Mouse (Mus musculus): Measurements from ENCODE around the gene Hsd17b11.

Gene Hsd17b11

DNA sequence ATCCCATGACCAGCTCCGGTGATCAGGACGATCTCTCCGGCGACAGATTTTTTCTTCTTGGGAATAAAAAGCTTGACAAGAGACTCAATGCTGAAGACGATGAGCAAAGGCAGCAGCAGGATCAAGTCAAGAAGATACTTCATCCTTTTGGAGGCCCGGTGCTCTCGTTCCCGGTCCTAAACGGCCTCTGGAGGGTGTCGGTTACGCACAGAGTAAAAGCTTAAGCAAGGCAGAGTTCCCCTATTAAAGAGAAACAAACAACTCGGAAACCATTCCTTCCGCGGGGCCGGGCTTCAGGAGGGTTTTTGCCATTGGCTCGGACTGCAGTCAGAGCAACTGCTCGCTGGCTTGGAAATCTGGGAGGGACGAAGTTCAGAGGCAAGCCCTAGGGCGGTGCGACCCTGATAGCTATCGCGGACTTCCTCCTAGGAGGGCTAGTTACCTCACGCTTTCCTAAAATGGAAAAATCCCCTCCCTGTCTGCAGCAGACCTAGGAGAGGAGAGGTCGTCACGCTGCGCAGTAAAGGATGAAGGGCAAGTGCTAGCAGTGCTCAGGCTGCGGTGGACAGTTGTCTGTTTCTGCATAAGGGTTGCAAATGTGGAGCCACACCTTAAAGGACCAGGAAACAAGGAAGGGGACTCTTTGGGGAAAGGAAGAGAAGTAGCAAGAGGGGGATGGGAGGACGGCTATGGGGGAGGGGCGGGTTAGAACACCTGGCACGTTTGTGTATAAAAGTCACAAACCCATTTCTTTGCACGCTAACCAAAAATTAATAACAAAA, at the start of gene Hsd17b11:
TSS of gene Hsd17b11 (minus strand) at position 323 of the 782 bp plus-strand sequence.
- peak; percentile 71 for DNase-seq

DNA sequence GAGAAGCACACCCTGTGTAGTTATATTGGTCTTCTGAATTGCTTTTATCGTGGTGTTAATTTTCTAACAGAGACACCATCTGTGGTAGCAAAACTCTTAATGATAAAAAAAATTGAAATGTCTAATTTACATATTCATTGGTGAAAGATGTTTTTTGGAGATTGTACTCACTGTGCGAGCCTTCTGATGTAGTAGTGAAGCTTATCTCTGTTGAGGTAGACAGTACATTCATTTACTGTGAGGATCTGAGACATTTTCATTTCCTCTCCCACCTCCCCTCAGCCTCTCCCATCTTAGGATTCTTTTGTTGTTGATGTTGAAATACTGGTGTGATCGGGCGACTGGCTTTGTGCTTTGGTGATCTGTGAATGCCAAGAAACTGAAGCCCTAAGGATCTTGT, 49.3 kb upstream of the Hsd17b11 start:
- no peak for DNase-seq

DNA sequence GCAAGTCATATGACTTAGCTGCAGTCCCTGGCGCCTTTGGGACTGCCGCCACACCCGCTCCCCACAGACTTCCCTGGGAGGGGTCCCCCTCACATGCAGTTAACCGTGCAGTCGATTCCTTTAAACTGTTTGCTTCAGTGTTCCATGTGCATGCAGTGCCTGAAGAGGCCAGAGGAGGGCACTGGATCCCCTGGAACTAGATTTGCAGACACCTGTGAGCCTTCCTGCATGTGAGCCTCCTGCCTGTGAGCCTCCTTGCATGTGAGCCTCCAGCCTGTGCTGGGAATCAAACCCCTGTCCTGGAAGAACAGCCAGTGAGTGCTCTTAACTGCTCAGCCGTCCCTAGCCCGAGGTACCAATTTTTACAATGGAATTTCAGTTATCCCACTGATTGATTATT, 47.0 kb upstream of the Hsd17b11 start:
- no peak for DNase-seq

DNA sequence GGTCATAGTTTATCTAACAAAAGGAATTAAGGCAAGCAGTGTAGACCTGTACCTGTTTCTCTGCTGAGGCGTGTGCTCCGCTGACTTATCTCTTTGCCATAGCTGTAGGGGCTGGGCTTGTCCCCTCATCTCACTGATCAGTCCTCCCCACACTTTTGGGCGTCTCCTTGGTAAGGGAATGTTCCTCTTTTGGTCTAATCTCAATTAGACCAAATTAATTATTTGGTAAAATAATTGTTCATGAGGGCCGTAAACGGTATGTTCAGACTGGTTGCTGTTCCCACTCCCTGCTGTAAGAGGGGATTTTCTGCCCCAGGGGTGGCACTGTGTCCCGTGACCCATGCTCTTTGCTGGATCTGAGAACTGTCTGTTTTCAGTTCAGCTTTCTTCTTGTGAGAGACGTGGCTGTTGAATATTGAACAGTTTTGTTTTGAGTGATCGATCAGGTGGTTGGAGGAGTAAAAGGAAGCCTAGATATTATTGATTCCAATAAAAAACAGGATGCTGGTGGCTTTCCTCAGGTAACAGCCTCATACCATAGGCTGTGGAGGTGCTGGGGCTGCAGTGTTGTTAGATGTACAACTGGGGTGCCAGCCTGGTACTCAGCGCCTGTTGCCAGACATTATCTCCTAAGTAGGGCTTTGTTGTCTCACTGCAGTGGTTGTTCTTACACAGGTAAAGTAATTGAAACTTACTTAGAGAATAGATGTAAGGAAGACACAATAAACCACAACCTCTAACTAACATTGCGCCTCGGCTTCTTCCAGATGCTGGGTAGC, 41.2 kb upstream of the Hsd17b11 start:
- no peak for DNase-seq

DNA sequence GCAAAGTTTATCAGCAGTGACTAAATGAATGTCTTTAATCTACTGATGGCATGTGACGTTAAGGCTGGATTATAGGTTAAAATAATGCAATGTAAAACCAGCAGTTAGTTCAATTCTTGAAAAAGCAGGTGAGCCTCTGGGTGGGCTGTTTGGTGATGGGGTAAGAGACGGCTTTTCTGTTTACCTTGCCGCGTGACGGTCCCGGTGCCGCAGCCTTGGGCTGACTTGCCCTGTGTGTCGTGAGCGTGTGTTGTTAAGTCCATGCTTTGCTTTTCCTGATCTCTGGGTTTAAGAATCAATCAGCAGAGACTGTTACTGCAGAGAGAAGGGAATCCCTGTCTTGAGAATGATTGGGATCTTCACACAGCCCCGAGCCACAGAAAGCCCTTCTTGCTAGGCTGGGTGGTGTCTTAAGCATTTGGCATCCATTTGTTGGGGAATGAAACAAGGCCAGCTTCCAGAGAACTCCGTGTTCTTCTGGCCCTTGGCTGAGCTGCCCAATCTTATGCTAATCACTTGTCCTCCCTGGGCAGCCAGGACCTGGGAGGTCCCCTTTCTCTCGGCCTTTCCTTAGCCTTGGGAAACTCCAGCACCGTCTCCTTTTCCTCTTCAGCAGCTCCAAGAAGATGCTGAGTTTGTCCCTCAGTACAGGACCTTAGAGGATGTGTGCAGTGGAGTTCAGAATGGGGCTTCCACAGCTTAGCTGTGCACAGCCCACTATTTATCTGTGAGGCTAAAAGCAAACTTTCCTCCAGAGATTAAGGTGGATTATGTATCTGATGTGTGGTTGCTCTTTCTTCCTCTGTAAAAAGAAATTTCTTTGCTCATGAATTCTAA, 40.4 kb upstream of the Hsd17b11 start:
- no peak for DNase-seq

DNA sequence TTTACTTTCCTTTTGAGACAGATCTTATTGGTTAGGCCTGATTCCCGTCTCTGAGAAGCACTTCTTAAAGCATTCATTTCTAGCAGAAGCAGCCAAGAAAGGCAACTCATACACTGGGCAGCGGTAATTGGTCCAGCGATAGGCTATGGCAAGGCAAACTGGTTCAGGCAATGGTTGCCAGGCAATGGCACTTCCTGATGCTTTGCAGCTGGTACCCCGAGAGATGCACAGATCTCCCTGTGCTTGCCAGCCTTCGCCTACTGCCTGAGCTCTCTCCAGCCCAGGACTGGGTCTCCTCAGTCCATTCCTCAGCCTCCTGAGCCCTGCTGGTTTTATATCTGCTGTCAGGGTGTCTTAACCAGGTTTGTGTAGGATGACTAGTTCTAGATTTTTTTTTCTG, 38.7 kb upstream of the Hsd17b11 start:
- DNase-seq: no peak

DNA sequence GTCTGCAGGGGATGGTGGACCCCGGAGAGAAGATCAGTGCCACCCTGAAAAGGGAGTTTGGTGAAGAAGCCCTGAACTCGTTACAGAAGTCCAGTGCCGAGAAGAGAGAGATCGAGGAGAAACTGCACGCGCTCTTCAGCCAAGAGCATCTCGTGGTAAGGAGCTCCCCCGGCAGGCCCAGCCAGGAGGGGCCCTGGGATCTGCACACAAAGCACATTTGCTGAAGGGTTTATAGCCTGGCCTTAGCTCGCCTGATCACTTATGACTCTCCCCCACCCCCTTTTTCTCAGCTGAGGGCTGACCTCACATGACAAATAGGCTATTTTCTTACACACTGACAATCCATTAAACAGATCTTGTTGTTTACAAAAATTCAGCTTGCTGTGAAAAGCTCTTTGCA, 37.9 kb upstream of the Hsd17b11 start:
- no peak for DNase-seq

DNA sequence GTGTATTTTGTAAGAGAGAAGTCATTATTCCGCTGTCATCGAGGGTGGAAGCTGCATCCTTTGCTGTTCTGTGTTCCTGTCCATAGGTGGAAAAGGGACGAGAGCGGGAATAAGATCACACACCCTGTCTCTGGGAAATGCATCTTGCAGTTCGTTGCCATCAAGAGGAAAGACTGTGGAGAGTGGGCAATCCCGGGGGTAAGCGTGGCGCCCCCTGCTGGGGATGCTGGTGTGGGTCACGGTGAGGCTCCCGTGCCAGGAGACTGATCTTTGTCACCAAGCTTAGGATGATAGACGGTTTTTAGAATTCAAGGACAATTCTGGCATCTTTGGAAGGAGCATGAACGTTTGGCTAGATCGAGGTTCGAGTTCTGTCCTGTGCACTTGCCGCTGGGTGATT, 36.3 kb upstream of the Hsd17b11 start:
- no peak for DNase-seq

DNA sequence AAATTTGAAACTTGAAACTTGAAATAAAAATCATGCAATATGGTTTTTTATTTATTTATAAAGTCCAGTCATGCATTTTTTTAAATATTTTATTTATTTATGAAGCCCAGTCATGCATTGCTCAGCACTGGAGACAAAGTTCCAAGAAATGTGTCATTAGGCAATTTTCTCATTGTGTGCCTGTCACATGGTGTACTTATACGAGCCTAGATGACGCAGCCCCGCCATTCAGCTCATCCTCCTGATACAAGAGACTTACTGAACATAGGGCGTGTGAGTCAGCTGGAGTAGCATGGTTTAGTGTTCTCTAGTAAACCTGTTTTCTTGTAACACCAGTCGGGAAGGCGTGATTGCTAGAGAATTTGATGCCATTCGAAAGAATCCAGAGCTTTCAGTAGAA, 34.6 kb upstream of the Hsd17b11 start:
- no peak for DNase-seq

DNA sequence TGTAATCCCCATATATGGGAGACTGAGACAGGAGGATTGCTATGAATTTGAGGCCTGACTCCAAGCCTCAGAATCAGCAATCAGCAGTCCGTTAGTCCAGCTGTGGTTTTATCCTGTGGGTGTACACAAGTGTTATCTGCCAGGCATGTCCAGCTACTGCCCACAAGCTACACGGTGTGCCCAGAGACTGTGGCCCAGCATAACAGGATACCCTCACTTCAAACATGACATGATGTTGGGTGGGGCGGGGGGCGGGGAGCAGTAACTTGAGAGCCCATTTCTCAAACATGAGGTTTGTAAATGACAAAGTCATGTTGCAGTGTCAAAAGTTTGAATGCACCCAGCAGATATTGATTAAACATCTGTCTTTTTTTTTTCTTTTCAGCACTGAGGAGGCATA, 34.1 kb upstream of the Hsd17b11 start:
- DNase-seq: no peak

DNA sequence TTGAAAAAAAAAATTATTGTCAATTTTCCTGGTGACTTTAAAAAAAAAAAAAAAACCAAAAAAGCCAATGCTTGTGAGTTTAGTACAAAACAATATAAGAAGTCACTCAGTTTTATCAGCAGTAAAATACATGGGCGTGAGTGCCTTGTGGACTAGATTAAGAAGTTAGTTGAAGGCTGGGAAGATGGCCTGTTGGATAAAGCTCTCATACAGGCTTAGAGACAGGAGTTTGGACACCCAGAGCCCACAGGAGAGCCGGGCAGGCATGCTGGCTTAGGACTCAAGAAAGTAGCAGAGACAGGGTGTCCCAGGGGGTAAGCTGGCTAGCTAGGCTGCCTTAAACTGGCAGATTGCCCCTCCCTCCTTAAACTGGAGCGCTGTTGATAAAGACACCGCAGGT, 33.2 kb upstream of the Hsd17b11 start:
- no peak for DNase-seq

DNA sequence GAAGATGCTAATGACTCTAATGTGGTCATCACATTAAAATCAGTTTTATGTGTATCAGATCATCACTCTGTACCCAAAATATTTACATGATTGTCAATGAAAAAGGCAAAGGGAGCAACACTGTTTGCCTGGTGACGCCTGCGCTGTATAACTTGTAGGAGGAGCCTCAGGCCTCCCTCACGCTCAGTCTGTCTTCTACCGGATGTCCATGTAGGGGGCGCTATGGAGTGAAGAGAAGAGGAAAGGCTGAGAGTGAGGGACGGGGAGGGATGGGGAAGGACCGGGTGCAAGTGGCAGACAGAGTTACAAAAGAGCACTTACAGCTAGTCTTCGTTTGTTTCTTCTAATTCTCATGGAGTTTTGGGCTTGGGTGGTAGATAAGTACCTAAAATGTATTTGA, 31.2 kb upstream of the Hsd17b11 start:
- no peak for DNase-seq

DNA sequence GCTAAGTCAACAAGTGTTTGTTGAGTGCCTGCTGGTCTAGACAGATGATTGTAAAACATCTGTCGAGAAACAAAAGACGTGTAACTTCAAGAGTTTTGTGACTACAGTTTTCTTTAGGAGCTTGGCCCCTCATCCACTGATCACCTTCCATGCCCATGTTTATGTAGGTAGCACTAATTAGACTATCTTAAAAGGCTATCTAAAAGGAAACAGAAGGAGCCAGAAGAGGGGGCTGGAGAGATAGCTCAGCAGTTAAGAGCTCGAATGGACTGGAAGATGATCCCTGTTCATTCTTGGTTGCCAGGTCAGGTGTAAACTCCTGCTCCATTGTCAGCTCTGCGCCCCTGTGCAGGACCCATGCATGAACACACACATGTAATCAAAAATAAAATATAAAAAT, 26.4 kb upstream of the Hsd17b11 start:
- no peak for DNase-seq

DNA sequence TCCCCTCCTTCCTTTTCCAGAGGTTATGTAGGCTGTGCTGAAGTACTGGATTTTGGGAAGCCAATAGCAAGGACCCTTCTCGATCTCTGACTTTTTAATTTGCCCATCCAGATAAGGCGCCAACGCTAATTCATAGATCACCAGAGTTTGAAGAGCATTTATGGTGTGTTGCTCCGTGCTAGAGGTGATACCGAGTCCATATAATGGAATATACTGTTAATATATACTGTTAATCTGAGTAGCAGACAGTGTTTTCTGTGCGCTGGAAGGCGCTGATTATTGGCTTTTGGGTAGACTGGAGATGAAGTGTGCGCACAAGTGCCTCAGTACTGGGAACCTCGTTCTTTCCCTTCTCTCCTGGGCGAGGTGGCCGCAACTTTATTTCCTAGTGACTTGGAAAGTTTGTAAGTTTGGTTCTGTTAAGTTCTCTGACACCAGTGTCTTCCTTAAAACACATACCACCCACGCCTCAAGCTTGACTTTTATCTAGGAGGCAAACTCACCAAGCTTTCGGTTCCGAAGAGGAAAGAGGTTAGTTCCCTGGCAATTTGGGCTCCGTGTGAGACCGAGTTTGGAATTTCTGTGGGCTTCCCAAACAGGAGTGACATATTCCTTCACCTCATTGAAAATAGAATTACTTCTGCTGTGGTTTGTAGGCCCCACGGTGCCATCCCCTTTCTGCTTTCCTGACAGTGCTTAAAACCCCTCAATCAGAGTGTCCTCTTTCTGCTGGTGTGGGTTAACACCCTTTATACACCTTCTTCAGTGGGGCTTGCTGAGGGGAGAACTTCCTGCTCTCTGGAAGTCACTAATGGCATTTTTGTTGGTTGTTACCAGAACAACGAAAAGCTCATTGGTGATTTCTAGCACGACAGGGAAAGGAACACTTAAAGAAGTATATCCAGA, 25.7 kb upstream of the Hsd17b11 start:
- no peak for DNase-seq

DNA sequence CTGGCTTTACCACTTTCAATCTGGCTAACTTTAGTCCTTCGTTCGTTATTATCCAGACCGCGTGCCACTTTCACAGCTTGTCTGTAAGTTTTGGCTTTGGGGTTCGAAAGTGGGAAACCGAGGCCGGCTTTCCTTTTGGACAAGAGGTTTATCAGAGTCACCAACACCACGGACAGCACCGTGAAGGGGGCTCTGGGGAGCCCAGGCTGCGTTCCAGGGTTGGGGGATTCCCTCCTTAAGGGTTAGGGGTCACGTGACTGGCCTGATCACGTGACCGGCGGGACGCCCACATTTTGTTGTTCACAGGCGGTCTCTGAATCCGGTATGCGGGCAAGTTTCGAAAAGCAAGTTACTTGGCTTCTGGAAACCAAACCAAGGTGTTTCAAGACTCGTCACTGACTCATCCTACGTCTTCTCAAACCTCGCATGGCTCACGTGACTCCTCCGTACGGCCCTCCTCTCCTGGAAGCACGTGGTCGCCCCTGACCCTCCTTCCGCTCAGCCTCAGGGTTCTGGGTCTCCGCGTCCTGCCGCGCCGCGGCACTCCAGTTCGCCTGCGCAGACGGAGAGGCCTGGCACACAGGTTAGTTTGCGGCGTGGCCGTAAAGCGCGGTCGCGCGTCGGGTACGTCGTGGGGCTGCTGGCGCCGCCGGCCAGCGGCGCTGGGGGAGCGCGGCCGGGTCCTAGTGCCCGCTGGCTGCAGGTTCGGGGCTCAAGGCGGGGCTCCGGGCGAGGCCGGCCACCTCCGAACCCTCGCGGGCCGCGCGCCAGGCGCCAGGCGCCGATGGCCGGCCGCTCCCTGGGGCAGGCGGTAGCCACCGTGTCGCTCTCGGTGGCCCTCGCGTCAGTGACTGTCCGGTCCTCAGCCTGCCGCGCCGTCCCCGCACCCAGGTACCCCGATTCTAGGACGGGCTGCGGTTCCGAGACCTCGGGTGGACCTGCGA, 24.8 kb upstream of the Hsd17b11 start, which contains the start of gene Nudt9:
TSS of gene Nudt9 (plus strand) at position 51 of the 944 bp plus-strand sequence.
- peak; percentile 99 for DNase-seq

DNA sequence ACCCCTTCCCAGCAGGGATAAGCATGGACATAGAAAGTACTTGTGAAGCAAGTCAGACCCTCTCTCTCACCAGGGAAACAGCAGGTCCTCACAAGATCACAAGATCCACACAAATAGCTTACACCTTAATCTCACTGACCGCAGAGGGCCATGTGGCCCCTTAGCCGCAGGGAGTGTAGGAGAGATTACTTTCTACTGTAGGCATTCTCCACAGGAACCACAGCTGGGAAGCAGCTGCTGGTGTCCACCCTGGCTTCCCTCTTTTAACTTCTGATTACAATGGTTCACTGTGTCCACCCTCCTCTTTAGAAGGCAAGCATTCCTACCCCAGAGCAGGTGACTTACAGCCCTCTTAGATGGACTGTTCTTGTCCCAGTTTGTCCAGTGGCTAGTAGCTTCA, 22.0 kb upstream of the Hsd17b11 start:
- DNase-seq: no peak

DNA sequence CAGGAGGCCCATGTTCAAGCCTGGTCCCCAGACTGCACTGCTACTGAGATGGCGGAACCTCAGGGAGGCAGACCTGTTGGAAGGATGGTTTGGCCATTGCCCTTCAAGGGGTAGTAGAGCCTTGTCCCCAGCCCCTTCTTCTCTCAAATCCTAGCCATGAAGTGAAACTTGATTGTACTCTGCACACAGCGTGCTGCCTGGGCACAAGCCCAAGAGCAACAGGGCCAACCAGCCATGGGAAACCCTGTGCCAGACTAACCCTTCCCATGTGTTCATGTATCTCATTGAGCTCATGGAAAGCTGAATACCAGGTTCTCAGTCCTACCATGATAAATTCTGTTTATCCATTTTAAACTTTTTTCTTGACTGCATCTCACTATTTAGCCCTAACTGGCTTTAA, 21.2 kb upstream of the Hsd17b11 start:
- no peak for DNase-seq

DNA sequence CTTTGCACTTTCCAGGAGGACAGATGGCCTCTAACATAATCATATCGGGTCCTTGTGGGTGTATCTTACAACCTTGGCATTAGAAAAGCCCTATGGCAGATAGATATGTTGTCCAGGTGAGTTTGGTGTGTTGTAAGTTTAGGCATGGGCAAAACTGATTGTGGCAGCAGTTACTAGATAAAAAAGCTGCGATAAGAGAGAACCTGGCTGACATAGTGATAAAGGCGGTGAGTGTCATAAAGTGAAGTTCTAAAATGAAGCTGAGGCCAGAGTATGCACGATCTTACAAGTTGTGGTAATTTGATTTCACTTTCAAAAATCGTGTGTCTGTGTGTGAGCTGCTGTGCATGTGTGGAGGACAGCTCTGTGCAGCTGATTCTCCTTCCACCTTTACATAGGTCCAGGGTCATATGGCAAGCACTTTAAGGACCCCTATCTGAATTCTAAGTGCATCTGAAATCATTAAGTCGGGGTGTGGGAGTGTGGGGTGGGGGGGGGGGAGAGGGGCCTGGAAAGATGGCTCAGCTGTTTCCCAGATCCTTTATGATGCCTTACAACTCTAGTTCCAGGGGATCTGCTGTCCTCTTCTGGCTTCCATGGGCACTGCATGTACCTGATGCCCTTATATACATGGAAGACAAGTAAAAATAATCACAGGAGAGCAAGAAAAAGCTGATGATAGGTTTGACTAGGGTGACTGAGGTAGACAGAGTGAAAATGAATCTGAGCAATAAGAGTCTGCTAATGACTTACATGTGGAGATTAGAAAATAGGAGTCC, 17.6 kb upstream of the Hsd17b11 start:
- DNase-seq: peak; percentile 37

DNA sequence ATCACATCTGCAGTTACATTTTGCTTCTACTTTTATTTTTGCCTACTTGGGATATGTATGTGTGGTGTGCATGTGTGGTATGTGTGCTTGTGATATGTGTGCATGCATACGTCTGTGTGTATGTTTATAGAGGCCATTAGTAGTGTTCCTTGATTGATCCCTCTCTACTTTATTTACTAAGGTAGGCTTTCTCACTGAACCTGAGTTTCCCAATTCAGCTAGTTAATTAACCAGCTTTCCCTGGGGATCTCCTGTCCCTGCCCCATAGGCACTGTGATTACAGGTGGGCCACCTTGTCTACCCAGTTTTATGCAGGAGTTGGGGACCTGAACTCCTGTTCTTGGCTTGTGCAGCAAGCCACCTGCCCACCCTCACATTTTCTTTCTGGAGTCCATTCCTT, 15.0 kb upstream of the Hsd17b11 start:
- DNase-seq: no peak

DNA sequence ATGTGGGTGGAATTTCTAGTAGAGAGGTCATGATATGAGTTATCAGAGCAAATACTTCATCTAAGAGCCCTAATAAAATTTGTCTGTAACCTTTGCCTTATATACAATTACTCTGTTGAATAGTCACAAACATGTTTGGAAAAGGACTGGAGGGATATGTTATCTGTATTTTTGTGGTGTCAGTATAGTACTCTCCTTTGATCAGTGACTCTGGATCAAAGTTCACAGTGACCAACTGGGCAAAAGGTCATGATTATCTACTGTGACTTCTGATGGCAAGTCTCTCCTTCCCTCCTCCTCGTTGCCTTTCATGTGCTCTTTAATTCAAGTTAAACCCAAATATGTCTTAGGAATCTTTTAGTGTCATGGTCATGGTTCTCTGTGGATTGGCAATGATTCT, 14.1 kb upstream of the Hsd17b11 start:
- DNase-seq: no peak
